Mouse (Mus musculus): ENCODE results near the gene Pde4d.
A peak's percentile ranks its signal among the peaks of the same experiment; 100 is the strongest.

Pde4d gene

GRCm38 (mm10) chr13:109985411-109985810 is 1535.7 kb downstream of the Pde4d start:
- no peak for DNase-seq

GRCm38 (mm10) chr13:109985892-109986291 is 1536.1 kb downstream of the Pde4d start:
- DNase-seq: no peak

GRCm38 (mm10) chr13:109992775-109993505 is 1543.2 kb downstream of the Pde4d start:
- peak; percentile 79 to 82 for DNase-seq

- no peak for DNase-seq
Observed at GRCm38 (mm10) chr13:109994240-109994764, 1544.6 kb downstream of the Pde4d start.

- no peak for DNase-seq
Observed at GRCm38 (mm10) chr13:110002081-110002480, 1552.3 kb downstream of the Pde4d start.

All from cerebellum, postnatal 36 days (tissue).